Mouse (Mus musculus): ENCODE measurements around the gene Srgap1. TPM values are rescaled to one million over a fixed set of nuclear protein-coding genes. Genes with fewer than 3 reads are reported as not detected.

The Srgap1 gene
- polyA plus RNA-seq, 1 experiment from 2014 or later: 35.5 TPM

DNA sequence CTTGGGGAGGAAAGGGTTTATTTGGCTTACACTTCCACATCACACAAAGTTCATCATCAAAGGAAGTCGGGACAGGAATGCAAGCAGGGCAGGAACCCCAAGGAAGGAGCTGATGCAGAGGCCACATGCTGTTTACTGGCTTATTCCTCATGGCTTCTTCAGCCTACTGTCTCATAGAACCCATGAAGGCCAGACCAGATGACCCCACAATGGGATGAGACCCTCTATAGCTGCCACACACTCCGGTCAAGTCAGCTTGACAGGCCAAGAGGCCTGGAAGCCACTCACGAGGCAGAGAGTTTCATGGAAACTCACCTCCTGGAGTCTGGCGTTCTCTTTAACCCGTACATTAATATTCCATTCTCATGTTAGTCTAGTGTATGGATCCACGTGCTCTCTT, 34.8 kb downstream of the Srgap1 start:
- Histone ChIP-seq H3K27me3 (no peaks in the 10 kb centered on the region), H3K36me3 (no peaks in the 10 kb centered on the region), H3K9ac (no peak overlapping the region), H3K4me3 (no peak overlapping the region), H3K4me1 (peaks cover 22% of the 10 kb centered on the region), H3K9me3 (replicated peaks) (no peaks in the 10 kb centered on the region), H3K27ac (no peak overlapping the region), H3K4me2 (replicated peaks) (no peak overlapping the region)
- no peak for ATAC-seq (ENCODE audit: low FRiP score)
- WGBS: 87% methylated on average over 6 of the region's 6 CpGs

DNA sequence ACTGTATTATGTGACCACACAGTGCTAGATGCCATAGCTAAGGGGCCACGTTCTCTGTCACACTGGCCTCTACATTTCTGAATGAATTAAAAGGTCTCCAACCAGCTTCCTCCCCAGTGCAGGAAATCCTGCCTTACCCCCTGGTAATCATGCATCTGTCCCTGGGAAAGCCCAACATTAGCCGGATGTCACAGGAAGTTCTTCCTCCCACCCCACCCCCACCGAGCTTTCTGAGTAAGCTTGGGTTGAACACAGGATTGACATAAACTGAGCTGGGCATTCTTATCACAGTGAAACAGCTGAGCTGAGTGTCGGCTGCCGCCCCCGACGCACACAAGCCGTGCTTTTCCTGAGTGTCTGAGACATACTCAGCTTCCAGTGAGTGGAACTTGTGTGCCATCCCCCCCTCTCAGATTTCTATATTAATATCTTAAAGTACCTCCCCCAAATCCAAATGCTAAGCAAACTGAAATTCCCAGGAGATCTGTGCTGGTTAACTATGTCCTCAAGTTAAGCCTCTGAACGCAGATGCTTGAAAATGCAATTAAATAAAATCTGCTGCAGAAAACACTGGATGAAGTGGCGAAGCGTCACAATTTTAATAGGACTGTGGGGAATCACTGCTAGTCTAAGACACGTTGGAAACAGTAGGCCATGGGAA, 38.3 kb downstream of the Srgap1 start:
- no peak for ATAC-seq (ENCODE audit: low FRiP score)

DNA sequence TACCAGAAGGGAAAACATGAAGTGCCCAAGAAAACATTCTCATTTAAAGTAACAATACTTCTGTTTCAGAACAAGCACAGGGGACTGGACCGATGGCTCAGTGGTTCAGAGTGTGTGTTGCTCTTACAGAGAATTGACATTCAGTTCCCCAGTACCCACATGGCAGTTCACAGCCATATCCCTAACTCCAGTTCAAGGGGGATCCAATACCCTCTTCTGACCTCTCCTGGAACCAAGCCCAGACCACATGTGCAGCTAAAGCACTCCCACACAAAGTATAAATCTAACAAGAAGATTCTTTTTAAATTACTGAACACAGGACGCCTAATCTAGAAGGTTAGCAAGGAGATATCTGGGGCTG, 38.8 kb downstream of the Srgap1 start:
- 0 out of 2 replicates have a peak overlapping the region, but pooled peaks have one; percentile 35 for H3K27ac ChIP-seq
- H3K27me3 ChIP-seq: no peaks in the 10 kb centered on the region
- no peak overlapping the region for H3K4me3 ChIP-seq
- no peak overlapping the region for H3K4me2 ChIP-seq (replicated peaks)
- peaks cover 26% of the 10 kb centered on the region for H3K4me1 ChIP-seq
- H3K36me3 ChIP-seq: no peaks in the 10 kb centered on the region
- no peaks in the 10 kb centered on the region for H3K9me3 ChIP-seq (replicated peaks)
- no peak for ATAC-seq (ENCODE audit: low FRiP score)
- 79% methylated on average over 2 of the region's 2 CpGs for WGBS
- no peak overlapping the region for H3K9ac ChIP-seq

More for the DNA sequence above, 38.3 kb downstream of the Srgap1 start:
- Histone ChIP-seq H3K27ac (peak overlapping the region; percentile 35; the same call in 1 of the 2 replicates), H3K4me3 (no peak overlapping the region), H3K9me3 (replicated peaks) (no peaks in the 10 kb centered on the region), H3K36me3 (no peaks in the 10 kb centered on the region), H3K27me3 (no peaks in the 10 kb centered on the region), H3K4me1 (peaks cover 26% of the 10 kb centered on the region), H3K9ac (no peak overlapping the region), H3K4me2 (replicated peaks) (no peak overlapping the region)
- 52% methylated on average over 12 of the region's 12 CpGs for WGBS

DNA sequence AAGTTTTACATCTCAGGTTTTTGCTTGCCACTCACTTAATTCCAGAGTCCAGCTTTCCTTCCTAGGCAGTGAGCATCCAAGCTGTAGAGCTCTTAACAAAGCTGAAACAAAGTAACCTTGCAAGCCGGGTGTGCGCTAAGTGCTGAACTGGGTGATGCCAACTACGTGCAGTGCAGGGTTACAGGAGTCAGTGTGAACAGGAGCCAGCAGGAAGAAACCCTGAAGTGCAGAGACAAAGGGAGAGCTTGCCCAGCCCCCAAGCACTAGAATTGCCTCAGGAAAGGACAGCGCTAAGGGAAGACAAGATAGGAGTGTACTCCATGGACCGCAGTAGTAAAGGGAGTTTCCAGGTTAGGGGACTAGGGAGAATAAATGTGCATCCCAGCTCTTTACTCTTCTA, 40.5 kb downstream of the Srgap1 start:
- H3K4me1 ChIP-seq: peaks cover 26% of the 10 kb centered on the region
- ATAC-seq (ENCODE audit: low FRiP score): no peak
- no peaks in the 10 kb centered on the region for H3K27me3 ChIP-seq
- H3K36me3 ChIP-seq: peaks cover 6% of the 10 kb centered on the region; the same call in 1 of the 2 replicates
- no peak overlapping the region for H3K9ac ChIP-seq
- H3K4me3 ChIP-seq: no peak overlapping the region
- no peak overlapping the region for H3K27ac ChIP-seq
- no peaks in the 10 kb centered on the region for H3K9me3 ChIP-seq (replicated peaks)
- H3K4me2 ChIP-seq (replicated peaks): no peak overlapping the region
- WGBS: 53% methylated on average over 5 of the region's 5 CpGs

DNA sequence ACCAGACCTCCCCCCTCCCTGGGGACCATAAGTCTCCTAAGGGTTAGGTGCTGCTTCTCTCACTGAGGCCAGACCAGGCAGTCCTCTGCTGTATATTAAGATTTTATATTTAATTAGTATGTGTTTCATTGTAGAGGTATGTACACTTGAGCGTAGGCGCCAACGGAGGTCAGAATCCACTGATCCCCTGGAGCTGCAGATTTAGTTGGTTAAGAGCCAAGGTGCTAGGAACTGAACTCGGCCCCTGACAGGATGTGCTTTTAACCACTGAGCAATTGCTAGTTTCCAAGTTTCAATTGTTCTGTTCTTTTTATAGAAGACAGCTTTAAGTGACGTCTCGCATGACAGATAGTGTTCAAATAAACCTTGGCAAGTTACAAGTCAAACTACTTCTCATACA, 41.0 kb downstream of the Srgap1 start:
- Histone ChIP-seq H3K27me3 (no peaks in the 10 kb centered on the region), H3K9me3 (replicated peaks) (no peaks in the 10 kb centered on the region), H3K4me2 (replicated peaks) (no peak overlapping the region), H3K36me3 (peaks cover 6% of the 10 kb centered on the region; the same call in 1 of the 2 replicates), H3K27ac (no peak overlapping the region), H3K4me3 (no peak overlapping the region), H3K4me1 (peaks cover 26% of the 10 kb centered on the region), H3K9ac (no peak overlapping the region)
- WGBS: 87% methylated on average over 6 of the region's 6 CpGs
- no peak for ATAC-seq (ENCODE audit: low FRiP score)

DNA sequence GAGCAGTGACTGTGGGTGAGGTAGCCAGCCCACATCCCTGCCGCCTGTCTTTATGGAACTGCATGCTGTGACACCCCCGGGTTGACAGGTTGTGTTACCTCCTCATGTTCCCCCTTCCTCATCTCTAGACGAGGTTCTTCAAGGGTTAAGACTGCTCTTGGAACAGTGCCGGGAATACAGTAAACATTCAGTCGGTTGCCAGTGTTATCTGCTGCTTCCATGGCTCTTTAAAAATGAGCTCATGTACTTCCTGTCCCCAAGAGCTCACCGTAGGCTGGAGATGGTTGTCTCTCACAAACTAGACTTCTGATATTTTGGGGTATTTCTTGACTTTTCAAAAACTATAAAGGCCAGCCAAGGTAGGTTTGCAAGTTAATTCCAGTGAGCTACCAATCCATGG, 41.6 kb downstream of the Srgap1 start:
- no peak overlapping the region for H3K4me3 ChIP-seq
- WGBS: 68% methylated on average over 6 of the region's 6 CpGs
- no peak overlapping the region for H3K27ac ChIP-seq
- no peak overlapping the region for H3K9ac ChIP-seq
- no peak for ATAC-seq (ENCODE audit: low FRiP score)
- H3K36me3 ChIP-seq: peaks cover 6% of the 10 kb centered on the region; the same call in 1 of the 2 replicates
- H3K27me3 ChIP-seq: no peaks in the 10 kb centered on the region
- H3K9me3 ChIP-seq (replicated peaks): no peaks in the 10 kb centered on the region
- H3K4me2 ChIP-seq (replicated peaks): no peak overlapping the region
- peaks cover 26% of the 10 kb centered on the region for H3K4me1 ChIP-seq

DNA sequence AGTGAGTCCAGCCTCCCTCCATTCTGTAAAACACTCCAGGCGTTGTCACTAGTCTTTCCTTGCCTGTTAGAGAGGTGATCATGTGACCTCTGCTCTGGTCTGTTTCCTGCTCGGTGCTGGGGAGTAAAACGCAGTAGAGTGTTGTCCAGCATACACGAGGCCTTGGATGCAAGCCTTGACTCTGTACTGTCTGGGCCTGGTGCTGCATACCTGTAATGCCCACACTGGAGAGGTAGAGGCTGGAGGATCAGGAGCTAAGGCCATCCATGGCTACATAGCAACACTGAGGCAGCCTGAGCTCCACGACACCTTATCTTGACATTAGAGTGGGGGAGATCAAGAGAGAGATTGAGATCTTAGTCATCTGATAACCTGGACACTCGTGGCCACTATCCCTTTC, 44.2 kb downstream of the Srgap1 start:
- no peak for ATAC-seq (ENCODE audit: low FRiP score)
- H3K9ac ChIP-seq: no peak overlapping the region
- H3K4me2 ChIP-seq (replicated peaks): no peak overlapping the region
- H3K27me3 ChIP-seq: no peaks in the 10 kb centered on the region
- WGBS: 82% methylated on average over 6 of the region's 6 CpGs
- peaks cover 18% of the 10 kb centered on the region for H3K4me1 ChIP-seq
- no peak overlapping the region for H3K4me3 ChIP-seq
- H3K9me3 ChIP-seq (replicated peaks): no peaks in the 10 kb centered on the region
- H3K36me3 ChIP-seq: peaks cover 6% of the 10 kb centered on the region; the same call in 1 of the 2 replicates
- no peak overlapping the region for H3K27ac ChIP-seq

DNA sequence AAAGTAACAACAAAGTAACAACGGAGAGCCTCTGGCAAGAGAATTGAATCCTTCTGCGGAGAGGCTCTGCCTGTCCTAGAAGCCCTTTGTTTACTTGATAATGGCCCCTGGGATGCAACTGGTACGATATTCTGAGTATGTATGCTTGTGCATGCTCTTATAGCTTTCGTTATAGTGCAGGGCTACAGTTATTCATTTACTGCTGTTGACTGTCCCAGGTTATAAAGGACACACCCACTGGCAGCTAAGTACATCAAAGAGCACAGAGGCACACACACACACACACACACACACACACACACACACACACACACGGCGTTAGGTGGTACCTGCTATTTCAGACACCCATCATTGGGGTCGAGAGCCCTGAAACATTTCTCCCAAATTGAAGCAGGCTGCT, 48.3 kb downstream of the Srgap1 start:
- Histone ChIP-seq H3K9ac (no peak overlapping the region), H3K4me1 (peaks cover 30% of the 10 kb centered on the region), H3K4me2 (replicated peaks) (no peak overlapping the region), H3K9me3 (replicated peaks) (no peaks in the 10 kb centered on the region), H3K36me3 (peaks cover 6% of the 10 kb centered on the region; the same call in 1 of the 2 replicates), H3K27me3 (no peaks in the 10 kb centered on the region), H3K4me3 (no peak overlapping the region), H3K27ac (no peak overlapping the region)
- 72% methylated on average over 7 of the region's 7 CpGs for WGBS
- ATAC-seq (ENCODE audit: low FRiP score): no peak

DNA sequence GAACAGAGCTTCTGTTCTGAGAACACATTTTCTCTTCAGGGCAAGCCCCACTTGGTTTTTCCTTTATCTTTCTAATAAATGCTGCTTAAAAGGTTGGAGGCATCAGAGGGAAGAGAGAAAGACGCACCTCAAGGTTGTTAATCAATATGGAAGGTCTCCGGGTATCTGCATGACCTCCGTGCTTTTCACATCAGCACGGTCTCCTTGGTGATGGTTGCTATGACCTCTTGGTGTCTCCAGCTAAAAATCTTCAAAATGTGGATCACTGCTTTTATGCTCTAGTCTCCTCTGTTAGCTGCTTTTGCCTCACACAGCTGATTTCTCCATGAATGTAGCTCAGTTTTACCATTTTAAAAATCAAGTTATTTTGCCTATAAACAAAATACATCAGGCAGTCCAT, 50.6 kb downstream of the Srgap1 start:
- Histone ChIP-seq H3K4me1 (peaks cover 30% of the 10 kb centered on the region), H3K9ac (no peak overlapping the region), H3K27ac (peak overlapping the region; percentile 23; the same call in 1 of the 2 replicates), H3K4me3 (no peak overlapping the region), H3K9me3 (replicated peaks) (no peaks in the 10 kb centered on the region), H3K4me2 (replicated peaks) (no peak overlapping the region), H3K36me3 (no peaks in the 10 kb centered on the region), H3K27me3 (no peaks in the 10 kb centered on the region)
- whole genome bisulfite sequencing: 35% methylated on average over 4 of the region's 4 CpGs
- ATAC-seq (ENCODE audit: low FRiP score): 0 out of 2 replicates have a peak, but pooled peaks have one; percentile 33

DNA sequence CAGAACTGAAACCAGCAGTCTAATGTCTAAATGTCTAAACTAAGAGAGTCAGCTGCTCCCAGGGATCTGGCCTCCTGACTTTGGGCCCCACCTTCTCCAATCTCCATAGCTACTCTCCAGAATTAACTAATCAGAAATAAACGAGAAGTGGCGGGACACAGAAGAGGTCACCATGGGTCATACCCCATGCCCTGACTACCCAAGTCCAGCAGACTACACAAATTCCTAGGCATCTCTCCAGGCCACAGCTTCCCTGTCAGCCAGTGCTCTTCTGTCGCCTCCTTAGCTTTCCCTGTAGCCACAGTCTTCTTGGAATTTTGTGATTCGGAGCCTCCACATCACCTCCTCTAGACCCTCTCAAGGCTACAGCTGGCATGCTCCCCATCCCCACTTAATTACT, 51.7 kb downstream of the Srgap1 start:
- H3K4me1 ChIP-seq: peaks cover 30% of the 10 kb centered on the region
- no peak overlapping the region for H3K4me2 ChIP-seq (replicated peaks)
- H3K27me3 ChIP-seq: no peaks in the 10 kb centered on the region
- no peaks in the 10 kb centered on the region for H3K36me3 ChIP-seq
- no peak overlapping the region for H3K4me3 ChIP-seq
- WGBS: 29% methylated on average over 4 of the region's 4 CpGs
- no peak for ATAC-seq (ENCODE audit: low FRiP score)
- H3K9ac ChIP-seq: no peak overlapping the region
- H3K9me3 ChIP-seq (replicated peaks): no peaks in the 10 kb centered on the region
- H3K27ac ChIP-seq: no peak overlapping the region

DNA sequence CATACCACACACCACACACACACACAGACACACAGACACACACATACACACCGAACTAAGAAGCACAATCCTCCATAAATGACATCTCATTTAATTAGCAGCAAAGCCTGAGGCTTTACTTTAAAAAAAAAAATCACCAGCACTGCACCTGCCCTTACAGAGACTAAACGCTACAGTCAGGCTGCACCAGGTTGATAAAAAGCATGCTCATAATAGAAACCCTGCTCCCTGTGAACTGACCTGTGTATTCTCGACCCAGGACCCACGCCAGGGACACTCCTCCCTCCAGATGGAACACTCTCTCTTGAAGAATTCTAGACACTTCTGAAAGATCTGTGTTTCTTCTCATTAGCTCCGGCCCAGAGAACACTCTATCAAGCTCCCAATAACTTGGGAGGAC, 52.5 kb downstream of the Srgap1 start:
- no peaks in the 10 kb centered on the region for H3K36me3 ChIP-seq
- no peaks in the 10 kb centered on the region for H3K9me3 ChIP-seq (replicated peaks)
- no peak for ATAC-seq (ENCODE audit: low FRiP score)
- 55% methylated on average over 5 of the region's 5 CpGs for WGBS
- no peak overlapping the region for H3K4me3 ChIP-seq
- H3K27me3 ChIP-seq: no peaks in the 10 kb centered on the region
- no peak overlapping the region for H3K4me2 ChIP-seq (replicated peaks)
- H3K4me1 ChIP-seq: peaks cover 25% of the 10 kb centered on the region
- no peak overlapping the region for H3K9ac ChIP-seq
- H3K27ac ChIP-seq: no peak overlapping the region

DNA sequence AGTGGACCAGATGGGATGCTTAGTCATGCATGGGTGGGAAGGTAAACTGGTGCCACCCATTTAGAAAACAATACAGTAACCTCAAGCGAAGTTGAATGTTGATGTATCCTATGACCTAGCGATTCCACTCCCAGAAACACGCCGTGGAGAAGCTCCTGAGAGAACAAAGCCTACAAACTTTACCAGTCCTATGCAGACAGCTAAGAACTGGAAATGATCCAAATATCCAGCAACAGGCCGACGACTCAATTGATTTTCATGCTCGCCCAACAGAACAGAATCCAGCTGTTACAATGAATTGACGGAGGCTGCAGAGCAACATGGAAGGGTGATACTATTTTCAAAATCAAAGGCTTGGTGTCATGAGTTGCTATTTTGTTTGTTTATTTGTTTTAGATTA, 54.5 kb downstream of the Srgap1 start:
- ATAC-seq (ENCODE audit: low FRiP score): no peak
- WGBS: 59% methylated on average over 8 of the region's 8 CpGs
- no peak overlapping the region for H3K4me3 ChIP-seq

DNA sequence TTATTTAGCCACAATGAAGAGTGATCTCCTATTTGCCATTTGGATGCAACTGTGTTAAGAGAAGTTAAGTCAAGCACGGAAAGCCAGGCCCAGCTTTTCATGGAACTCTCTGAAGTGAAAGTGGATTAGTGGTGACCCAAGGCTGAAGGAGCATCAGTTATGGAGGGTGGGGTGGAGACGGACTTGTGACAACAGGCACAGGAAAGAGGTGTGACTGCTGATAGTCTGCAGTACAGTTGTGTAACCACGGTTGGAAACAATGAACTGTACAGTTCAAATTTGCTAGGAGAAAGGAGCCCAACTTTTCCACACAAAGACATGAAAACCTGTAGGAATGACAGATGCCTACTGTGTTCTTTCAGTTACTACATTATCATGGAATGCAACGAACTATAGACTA, 60.1 kb downstream of the Srgap1 start:
- Histone ChIP-seq H3K9ac (no peak overlapping the region), H3K27me3 (no peaks in the 10 kb centered on the region), H3K4me1 (peaks cover 7% of the 10 kb centered on the region), H3K9me3 (replicated peaks) (no peaks in the 10 kb centered on the region), H3K4me3 (no peak overlapping the region), H3K4me2 (replicated peaks) (no peak overlapping the region), H3K36me3 (no peaks in the 10 kb centered on the region), H3K27ac (no peak overlapping the region)
- no peak for ATAC-seq (ENCODE audit: low FRiP score)
- WGBS: 76% methylated on average over 4 of the region's 4 CpGs

More for the DNA sequence above, 54.5 kb downstream of the Srgap1 start:
- Histone ChIP-seq H3K9me3 (replicated peaks) (no peaks in the 10 kb centered on the region), H3K36me3 (no peaks in the 10 kb centered on the region), H3K27me3 (no peaks in the 10 kb centered on the region), H3K4me2 (replicated peaks) (no peak overlapping the region), H3K9ac (no peak overlapping the region), H3K27ac (no peak overlapping the region), H3K4me1 (peaks cover 21% of the 10 kb centered on the region)

Measured in hindbrain, embryonic 12.5 days (tissue).